Mouse (Mus musculus): Measurements from ENCODE around the gene Hivep2.

DNA sequence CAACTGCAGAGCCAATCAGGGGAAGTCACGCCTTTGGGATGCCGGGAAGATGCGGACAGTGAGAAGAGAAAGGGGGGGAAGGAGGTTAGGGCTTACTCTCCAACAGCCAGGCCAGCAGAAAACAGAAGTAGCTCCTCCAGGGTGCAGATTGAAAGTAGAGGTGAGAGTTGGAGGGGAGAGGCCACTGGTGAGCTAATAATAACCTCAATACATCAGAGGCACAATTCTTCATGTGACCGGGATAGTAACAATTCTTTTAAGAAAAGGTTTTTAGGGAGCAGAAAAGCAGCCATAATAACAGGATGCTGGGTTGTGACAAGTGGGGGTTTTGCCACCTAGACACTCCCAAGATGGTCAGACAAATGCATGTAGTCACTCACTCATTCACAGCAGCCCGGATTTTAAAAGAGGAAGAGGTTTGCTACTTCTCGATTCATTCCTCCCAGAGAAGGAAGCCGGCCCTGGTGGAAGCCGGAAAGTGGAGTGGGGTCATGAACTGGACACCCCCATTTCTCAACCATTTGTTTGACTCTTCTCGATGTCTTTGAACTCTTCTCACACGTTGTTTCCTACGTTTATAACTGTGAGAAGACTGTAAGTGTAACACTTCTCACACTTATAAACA lies 220.6 kb downstream of the Hivep2 start:
- TF ChIP-seq POLR2A (IDR thresholded peaks at IDR 0.05; ENCODE audit: low read depth, low read length) (no peak), CTCF (IDR thresholded peaks at IDR 0.05; ENCODE audit: extremely low read depth, insufficient read depth, insufficient read length, insufficient replicate concordance) (no peak)

Measured in spleen, adult 2 months (tissue).